Mouse (Mus musculus) layer of hippocampus, postnatal 14 days (tissue): ENCODE results near the gene Dnah10. TPM values are rescaled to one million over a fixed set of nuclear protein-coding genes. Genes with fewer than 3 reads are reported as not detected.

Source experiments
- DNase-seq, 2 experiments: peaks; one replicate each; pipeline ENCODE4 v3.0.0; 2021 to 2022; ENCODE audit warnings: low spot score in 2 of 2, mixed read lengths in 1 of 2
- total RNA-seq, 2 experiments: library from RNA; stranded (reverse); gene quantifications; 2 replicates each; pipeline ENCODE4 v1.2.3; 2021

Gene Dnah10
- total RNA-seq, 2 experiments from 2014 or later = 0.60 to 0.97 TPM

GRCm38 (mm10) chr5:124862871-124863741 is 138.2 kb downstream of the Dnah10 start:
- DNase-seq = peak in 1 of 2 experiments; percentile 16

- peak; percentile 69 to 80 for DNase-seq
Measured at GRCm38 (mm10) chr5:124868981-124869380, 144.1 kb downstream of the Dnah10 start.

GRCm38 (mm10) chr5:124872033-124872432 is 147.1 kb downstream of the Dnah10 start:
- no peak for DNase-seq

DNA sequence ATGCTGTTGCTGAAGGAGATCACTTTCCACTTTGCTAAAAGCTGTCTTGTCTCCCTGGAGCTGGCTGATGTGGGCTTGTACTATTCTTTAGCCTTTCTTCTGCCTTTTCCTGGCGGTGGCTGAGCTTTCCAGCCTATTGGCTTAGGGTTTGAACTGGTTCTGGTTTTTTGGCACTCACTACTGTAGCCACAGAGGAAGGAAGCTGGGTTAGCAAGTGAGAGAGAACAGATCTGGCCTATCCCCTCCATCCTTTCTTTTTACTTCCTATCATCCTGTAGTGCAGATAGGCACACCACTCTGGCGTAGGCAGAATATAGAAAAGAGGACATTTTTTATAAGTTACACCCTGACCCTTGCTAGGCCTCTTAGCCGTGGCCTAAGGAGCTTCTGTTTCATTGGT is 148.2 kb downstream of the Dnah10 start:
- DNase-seq = no peak

- DNase-seq = no peak
Measured at GRCm38 (mm10) chr5:124873890-124874601, 149.2 kb downstream of the Dnah10 start.

- DNase-seq = no peak
Measured at GRCm38 (mm10) chr5:124879251-124879650, 154.4 kb downstream of the Dnah10 start.

DNA sequence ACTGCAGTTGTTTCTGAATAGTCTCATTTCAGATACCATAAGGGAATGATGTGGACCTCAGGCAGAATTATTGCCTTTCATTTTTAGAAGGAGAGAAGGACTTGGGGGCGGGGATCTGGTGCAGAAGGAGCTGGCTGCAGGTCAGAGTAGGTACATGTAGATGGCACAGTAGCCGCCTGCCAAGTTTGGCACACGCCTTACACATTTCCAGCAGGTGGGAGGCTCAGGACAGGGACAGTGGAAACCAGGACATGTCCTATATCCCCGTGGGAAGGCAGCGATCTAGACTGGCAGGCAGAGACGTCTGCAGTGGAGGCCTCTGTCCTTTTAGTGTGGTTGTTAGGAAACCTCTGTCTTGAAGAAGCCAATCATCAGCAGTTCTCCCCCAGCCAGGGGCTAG is 154.9 kb downstream of the Dnah10 start:
- DNase-seq = no peak

DNA sequence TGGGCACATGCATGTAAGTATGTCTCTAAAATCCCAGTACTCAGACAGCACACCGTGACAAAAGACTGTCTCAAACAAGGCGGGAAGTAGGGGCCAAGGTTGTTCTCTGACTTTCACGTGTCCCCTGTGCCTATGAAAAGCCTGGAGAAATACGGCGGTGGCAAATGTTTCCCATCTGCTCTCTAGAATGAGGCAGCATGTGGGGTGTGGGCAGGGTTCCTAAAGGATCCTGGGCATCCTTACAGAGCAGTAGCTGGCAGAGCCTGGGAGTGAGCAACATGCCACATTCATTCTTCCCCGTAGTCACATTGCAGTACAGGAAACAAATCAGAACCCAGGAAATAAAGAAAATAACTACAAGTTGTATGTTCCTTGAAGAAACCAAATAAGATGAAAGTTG is 159.0 kb downstream of the Dnah10 start:
- peak; percentile 62 to 86 for DNase-seq

Other genes starting within 250 kb of the Dnah10 start
- gene Rilpl2, start 246.7 kb upstream of the Dnah10 start, total RNA-seq = 10 to 100 TPM; 23.1 to 24.1 TPM
- gene Snrnp35, start 242.0 kb upstream of the Dnah10 start, total RNA-seq = 10 to 100 TPM; 19.7 to 22.3 TPM
- 10 to 100 TPM; 41.6 TPM for gene Rilpl1, start 193.7 kb upstream of the Dnah10 start, total RNA-seq
- 100 to 1,000 TPM in 1 of 2 experiments, 10 to 100 TPM in 1; 98.4 to 100 TPM for gene Tmed2, start 184.4 kb upstream of the Dnah10 start, total RNA-seq
- gene Ddx55, start 172.2 kb upstream of the Dnah10 start, total RNA-seq = 10 to 100 TPM; 22.8 to 25.5 TPM
- 10 to 100 TPM; 43.0 to 43.4 TPM for gene Eif2b1, start 146.0 kb upstream of the Dnah10 start, total RNA-seq
- gene Gtf2h3, start 145.9 kb upstream of the Dnah10 start, total RNA-seq = 10 to 100 TPM; 28.5 to 33.2 TPM
- 10 to 100 TPM; 59.3 to 59.9 TPM for gene Atp6v0a2, start 96.5 kb upstream of the Dnah10 start, total RNA-seq
- 10 to 100 TPM; 45.9 to 49.2 TPM for gene Ccdc92, start 137.3 kb downstream of the Dnah10 start, total RNA-seq
- gene Zfp664, start 137.6 kb downstream of the Dnah10 start, total RNA-seq = 10 to 100 TPM; 58.3 to 58.8 TPM